Mouse (Mus musculus) adrenal gland, adult 8-10 months (tissue): ENCODE results near the gene Erlin1. TPM values are rescaled to one million over a fixed set of nuclear protein-coding genes. Genes with fewer than 3 reads are reported as not detected.

Experiments used
- DNase-seq: peaks from one replicate; pipeline ENCODE4 v3.0.0; 2022
- total RNA-seq, 4 experiments: library from RNA; stranded (reverse); gene quantifications; 2 replicates each; pipeline ENCODE4 v1.2.4; 2022

The Erlin1 gene
- 10 to 100 TPM; 18.5 to 34.0 (median 26.5) TPM for total RNA-seq

DNA sequence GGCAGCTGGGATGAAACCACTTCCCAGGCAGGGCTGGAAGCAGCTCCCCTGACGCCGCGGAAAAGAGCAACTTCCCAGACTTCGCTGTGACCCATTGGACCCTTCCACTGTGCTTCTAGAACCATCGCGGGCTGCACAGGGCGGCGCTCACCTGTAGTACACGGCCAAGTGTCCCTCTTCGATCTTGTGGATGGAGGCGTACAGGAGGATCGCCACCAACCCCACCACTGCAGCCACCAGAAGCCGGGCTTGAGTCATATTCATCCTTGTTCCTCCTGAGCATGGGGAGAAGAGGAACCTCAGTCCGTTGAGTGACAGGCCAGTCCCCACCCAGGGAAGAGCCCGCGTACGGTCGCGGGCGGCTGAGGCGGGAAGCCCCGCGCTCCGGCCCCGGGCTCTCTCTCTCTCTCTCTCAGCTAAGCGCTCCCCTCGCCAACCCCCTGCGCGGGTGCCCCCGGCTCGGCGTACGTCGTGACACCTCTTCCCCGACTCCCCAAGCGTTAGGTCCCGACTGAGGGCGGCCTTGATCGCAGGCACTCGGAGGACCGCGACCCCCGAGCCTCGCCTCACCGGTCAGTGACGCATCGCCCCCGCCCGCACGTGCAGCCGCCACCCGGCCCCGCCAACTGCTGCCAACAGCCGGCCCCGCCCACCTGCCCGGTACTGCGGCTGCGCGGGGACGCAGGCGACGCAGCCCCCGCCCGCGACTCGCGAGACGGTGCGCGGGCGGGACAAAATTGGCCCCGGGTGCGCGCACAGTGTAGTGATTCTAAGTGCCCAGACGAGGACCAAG lies at the start of gene Erlin1:
TSS of gene Erlin1 (minus strand) at position 665 of the 793 bp plus-strand sequence.
- DNase-seq: peak; percentile 78

GRCm38 (mm10) chr19:44117793-44118192 lies 48.2 kb upstream of the Erlin1 start:
- no peak for DNase-seq

DNA sequence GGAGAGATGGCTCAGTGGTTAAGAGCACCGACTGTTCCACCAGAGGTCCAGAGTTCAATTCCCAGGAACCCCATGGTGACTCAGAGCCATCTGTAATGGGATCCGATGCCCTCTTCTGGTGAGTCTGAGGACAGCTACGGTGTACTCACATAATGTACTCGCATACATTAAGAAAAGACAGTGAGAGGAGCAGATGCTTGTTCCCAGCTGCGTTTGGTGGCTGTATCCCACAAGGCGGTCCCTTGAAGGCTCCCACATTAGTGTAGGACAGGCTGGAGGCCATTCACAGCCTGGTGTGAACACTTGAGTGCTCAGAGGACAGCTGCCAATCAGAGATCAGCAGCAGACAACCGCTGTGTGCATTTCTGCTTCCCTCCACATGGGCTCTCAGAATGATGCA lies 42.1 kb upstream of the Erlin1 start:
- DNase-seq: no peak

- no peak for DNase-seq
Measured at GRCm38 (mm10) chr19:44110356-44110755, 40.8 kb upstream of the Erlin1 start.

DNA sequence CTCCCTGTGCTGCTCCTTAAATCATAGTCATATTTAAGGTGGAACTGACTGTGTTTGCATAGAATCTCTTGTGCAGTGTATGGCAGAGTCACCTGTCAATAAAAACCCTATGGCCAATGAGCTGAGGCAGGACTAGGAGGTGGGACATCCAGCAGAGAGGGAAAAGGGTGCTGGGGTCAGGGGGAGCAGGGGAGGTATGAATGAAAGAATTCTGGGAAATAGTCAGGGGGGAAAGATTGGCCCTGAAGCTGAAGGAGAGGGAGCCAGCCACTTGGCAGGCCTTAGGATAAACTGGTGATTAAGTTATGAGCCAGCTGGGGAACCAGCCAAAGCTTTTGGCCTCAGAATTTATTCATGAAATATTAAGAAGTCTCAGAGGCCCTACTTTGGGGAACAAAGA lies 39.4 kb upstream of the Erlin1 start:
- peak; percentile 73 for DNase-seq

- no peak for DNase-seq
Measured at GRCm38 (mm10) chr19:44107661-44108521, 38.3 kb upstream of the Erlin1 start.

GRCm38 (mm10) chr19:44106831-44107660 lies 37.5 kb upstream of the Erlin1 start, which contains the start of gene Chuk:
Gene Chuk (minus strand): TSS chr19:44107480.
- peak; percentile 93 for DNase-seq

DNA sequence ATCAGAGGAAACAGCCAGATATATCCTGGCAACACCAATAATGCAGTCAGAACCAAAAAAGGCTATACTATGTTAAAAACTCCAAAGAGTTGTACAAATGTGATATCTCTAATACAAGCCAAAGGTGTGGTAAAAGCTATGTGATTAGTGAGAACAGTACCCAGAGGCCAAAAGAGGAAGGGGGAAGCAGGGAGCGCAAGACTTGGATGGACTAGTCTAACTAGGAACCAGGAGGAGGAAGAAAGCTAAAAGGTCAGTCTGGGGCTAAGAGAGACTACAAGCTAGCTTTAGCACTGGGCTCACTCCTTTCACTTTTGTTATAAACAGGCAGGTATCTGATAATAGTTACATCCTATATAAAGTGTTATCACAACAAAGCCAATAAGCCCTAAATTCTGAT lies 34.8 kb upstream of the Erlin1 start:
- no peak for DNase-seq

- DNase-seq: no peak
Measured at GRCm38 (mm10) chr19:44103001-44103400, 33.4 kb upstream of the Erlin1 start.

GRCm38 (mm10) chr19:44100840-44101239 lies 31.3 kb upstream of the Erlin1 start:
- no peak for DNase-seq

DNA sequence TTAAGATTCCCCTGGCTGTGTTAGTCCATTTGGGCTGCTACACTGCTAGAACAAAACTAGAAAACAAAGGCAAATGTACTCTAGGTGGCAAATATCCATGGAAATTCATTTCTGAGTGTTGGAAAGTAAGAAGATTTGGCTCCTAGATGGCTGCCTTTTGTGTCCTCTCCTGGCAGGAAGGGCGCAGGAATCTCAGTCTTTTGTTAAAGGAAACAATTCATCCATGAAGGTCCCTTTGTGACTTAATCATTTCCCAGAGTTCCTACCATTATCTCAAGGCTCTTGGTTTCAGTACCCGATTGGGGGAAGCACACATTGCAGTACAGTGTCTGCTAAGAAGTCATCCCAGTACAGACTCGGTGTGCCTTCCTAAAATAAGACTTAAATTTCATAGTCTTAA lies 16.7 kb upstream of the Erlin1 start:
- DNase-seq: no peak

GRCm38 (mm10) chr19:44080920-44081319 lies 11.3 kb upstream of the Erlin1 start:
- DNase-seq: no peak

DNA sequence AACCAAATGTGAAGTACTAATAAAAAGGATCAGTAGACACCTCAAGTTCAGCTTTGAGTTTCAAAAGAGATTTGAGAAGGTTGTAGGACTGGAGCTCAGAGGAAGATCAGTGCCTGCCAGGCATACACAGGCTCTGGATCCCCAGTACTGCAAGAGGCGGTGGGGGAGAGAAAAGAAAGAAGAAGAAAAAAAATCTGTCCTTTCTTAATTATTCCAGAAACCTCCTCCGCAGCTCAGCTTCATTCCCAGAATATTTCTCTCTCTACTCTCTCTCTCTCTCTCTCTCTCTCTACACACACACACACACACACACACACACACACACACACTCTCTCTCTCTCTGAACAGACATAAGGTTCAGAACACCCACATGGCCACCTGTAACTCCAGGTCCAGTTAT lies 10.4 kb upstream of the Erlin1 start:
- no peak for DNase-seq

- no peak for DNase-seq
Measured at GRCm38 (mm10) chr19:44077024-44077423, 7.4 kb upstream of the Erlin1 start.

DNA sequence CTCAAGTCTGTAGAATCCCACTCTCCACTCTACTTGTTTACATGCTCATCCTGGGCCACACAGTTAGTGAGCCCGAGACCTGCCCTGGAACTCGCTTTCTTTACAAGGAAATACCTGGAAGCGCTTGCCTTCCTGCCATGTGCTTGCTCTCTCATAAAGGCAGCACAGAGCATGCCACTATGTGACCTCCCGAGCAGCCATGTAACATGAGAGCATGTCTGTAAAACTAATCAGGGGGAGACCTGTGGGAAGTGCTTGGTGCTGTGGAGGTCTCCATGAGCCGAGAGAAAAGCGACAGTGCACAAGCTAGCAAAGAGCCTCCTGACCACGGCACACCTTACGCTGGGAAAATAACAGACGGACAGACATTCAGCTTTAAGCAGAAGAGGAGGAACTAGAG lies 6.9 kb upstream of the Erlin1 start:
- no peak for DNase-seq

DNA sequence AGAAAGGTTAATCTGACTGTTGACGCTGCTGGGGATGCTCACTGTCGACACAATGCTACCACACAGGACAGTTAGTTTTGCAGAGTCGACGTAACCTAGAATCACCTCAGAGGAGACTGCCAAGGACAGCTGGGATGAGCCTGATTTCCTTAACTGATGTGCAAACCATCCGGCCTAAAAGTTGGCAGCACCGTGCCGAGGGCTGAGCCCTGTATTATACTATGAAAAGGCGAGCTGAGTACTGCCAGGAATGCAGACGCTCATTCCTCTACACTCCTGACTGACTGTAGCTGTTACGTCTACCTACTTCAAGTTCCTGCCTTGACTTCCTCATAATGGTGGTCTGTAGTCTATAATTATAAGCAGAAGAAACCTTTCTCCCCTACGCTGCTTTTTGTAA lies 5.4 kb upstream of the Erlin1 start:
- DNase-seq: no peak

- DNase-seq: no peak
Measured at GRCm38 (mm10) chr19:44071166-44071565, 1.6 kb upstream of the Erlin1 start.

DNA sequence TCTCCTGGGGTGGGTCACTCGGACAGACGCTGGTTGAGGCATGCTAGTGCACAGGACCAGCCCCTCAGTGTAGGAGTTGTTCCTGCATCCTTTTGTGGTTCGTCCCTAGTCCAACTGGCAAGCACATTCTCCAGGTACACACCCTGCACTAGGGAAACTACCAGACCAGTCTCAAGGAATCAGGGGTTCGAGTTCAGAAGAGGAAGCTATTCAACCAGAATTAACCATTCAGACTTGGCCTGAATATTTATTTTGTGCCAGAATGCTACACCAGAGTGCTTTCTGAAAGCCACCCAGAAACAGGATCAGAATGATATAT lies 288 bp upstream of the Erlin1 start:
- no peak for DNase-seq

- no peak for DNase-seq
Measured at GRCm38 (mm10) chr19:44068232-44068631, 1.4 kb downstream of the Erlin1 start.

GRCm38 (mm10) chr19:44067323-44068049 lies 2.1 kb downstream of the Erlin1 start:
- no peak for DNase-seq

- no peak for DNase-seq
Measured at GRCm38 (mm10) chr19:44064734-44065133, 4.9 kb downstream of the Erlin1 start.

DNA sequence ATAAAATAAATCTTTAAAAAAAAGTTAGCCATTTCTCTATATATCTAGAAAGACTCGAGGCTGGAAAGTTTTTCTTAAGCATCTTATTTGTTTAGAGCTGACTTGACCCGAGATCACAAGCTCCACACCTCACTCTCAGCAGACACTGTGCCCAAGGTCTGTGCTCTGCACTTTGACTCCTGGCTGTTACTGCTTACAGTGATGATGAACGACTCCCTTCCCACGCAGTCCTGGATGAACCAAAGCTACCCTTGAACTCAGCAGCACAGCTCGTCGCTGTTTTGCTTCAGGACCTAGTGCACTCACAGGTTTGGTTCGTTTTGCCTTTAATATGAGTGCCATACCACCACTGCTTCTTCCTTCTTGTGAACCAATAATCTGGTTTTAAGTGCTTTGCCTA lies 5.8 kb downstream of the Erlin1 start:
- no peak for DNase-seq
